Mouse (Mus musculus) heart, embryonic 13.5 days (tissue): ENCODE results near the gene Taf1a. TPM values are rescaled to one million over a fixed set of nuclear protein-coding genes. Genes with fewer than 3 reads are reported as not detected.
"Not testable (repeated sequence)": the region's sequence is repeated elsewhere in the genome, so short reads cannot be mapped to it uniquely, and the experiment has no call there.

Source experiments
- ATAC-seq: fragments of 200-750 bp; cut with Nextera tagmentation; 2 replicates; pipeline ENCODE4 v1.8.0; 2017; ENCODE audit warnings: moderate TSS enrichment; ENCODE audit not compliant: insufficient number of reproducible peaks, low FRiP score, low TSS enrichment; ENCODE audit errors: extremely low read depth
- H3K27ac ChIP-seq: fragments of 300-500 bp; sonication (generic); replicated peaks from 2 replicates; pipeline ENCODE4 v1.5.1; 2015; ENCODE audit warnings: moderate library complexity, mild to moderate bottlenecking, inconsistent platforms
- H3K27me3 ChIP-seq: fragments of 300-500 bp; sonication (generic); replicated peaks from 2 replicates; pipeline ENCODE4 v1.6.1; 2015; ENCODE audit warnings: mild to moderate bottlenecking, inconsistent platforms
- H3K36me3 ChIP-seq: fragments of 300-500 bp; sonication (generic); 2 replicates; pipeline ENCODE4 v1.6.1; 2015; ENCODE audit warnings: mild to moderate bottlenecking, inconsistent platforms
- H3K4me1 ChIP-seq: fragments of 300-500 bp; sonication (generic); 2 replicates; pipeline ENCODE4 v1.6.1; 2015; ENCODE audit warnings: inconsistent platforms
- H3K4me2 ChIP-seq: fragments of 300-500 bp; sonication (generic); 2 replicates; pipeline ENCODE4 v1.6.1; 2015; ENCODE audit warnings: inconsistent platforms, mild to moderate bottlenecking, moderate library complexity
- H3K4me3 ChIP-seq: fragments of 300-500 bp; sonication (generic); 2 replicates; pipeline ENCODE4 v1.5.1; 2015; ENCODE audit warnings: moderate library complexity, mild to moderate bottlenecking, inconsistent platforms
- H3K9ac ChIP-seq: fragments of 300-500 bp; sonication (generic); 2 replicates; pipeline ENCODE4 v1.6.1; 2015; ENCODE audit warnings: inconsistent platforms, mild to moderate bottlenecking, moderate library complexity
- H3K9me3 ChIP-seq: fragments of 300-500 bp; sonication (generic); 2 replicates; pipeline ENCODE4 v1.6.1; 2016; ENCODE audit warnings: inconsistent platforms
- WGBS: fragments of 180-500 bp; shearing (Covaris S2); methylation state at CpG from one replicate; pipeline ENCODE4 v1.1.7; 2015; ENCODE audit warnings: mixed read lengths; 5-methylcytosine and 5-hydroxymethylcytosine counted together
- polyA plus RNA-seq: library from polyadenylated mRNA; unstranded; fragments of >200 nt; fragmentation: Nextera tagmentation; extraction: Ambion mirVana; gene quantifications from 2 replicates; pipeline ENCODE4 v1.2.1, GENCODE M21; 2015

Taf1a gene
- polyA plus RNA-seq, 1 experiment from 2014 or later = 13.8 TPM

DNA sequence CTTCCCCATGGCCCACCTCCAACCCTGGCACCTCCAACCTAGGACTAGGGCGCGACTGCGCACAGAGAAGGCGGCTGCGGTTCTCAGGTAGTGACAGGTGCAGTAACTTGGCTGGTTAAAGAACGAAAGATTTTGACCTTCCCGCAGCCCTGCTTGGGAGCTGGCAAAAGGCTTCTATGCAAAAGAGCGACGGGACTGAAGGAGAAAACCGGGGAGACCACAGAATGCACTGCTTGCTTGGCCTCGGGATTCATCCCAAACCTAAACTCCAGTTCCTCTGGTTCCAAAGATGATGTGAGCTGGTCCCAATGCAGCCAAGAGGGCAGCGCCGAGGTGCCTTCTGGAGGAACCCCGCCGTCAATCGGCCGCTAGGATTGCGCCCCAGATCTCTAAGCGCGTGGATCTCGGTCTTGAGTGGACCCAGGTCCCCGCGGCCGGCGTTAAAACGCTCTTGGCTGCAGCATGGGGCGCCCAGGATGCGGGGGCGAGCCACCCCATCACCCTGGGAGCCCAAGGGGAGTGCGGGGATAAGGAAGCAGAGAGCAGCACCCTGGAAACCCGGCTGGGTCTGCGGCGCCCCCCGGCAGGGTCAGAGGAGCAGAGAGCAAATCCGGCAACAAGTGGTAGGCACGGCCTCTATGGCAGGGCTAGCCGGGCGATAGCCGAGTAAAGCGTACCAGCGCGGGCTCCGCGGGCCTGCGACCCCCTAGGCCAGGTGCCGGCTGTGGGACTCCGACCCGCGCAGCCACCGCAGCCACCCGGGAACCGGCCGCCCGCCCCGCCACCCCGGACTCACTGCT is 20.0 kb upstream of the Taf1a start:
- WGBS = 1% methylated on average over 55 of the region's 56 CpGs
- Histone ChIP-seq H3K4me1 (peaks cover 19% of the 10 kb centered on the region), H3K4me2 (peak overlapping the region; percentile 95), H3K4me3 (peak overlapping the region; percentile 97), H3K36me3 (peaks cover 18% of the 10 kb centered on the region), H3K27me3 (peaks cover 6% of the 10 kb centered on the region), H3K27ac (peak overlapping the region; percentile 67), H3K9me3 (no peaks in the 10 kb centered on the region), H3K9ac (peak overlapping the region; percentile 97)
- no peak; the same call in 1 of the 2 replicates for ATAC-seq

DNA sequence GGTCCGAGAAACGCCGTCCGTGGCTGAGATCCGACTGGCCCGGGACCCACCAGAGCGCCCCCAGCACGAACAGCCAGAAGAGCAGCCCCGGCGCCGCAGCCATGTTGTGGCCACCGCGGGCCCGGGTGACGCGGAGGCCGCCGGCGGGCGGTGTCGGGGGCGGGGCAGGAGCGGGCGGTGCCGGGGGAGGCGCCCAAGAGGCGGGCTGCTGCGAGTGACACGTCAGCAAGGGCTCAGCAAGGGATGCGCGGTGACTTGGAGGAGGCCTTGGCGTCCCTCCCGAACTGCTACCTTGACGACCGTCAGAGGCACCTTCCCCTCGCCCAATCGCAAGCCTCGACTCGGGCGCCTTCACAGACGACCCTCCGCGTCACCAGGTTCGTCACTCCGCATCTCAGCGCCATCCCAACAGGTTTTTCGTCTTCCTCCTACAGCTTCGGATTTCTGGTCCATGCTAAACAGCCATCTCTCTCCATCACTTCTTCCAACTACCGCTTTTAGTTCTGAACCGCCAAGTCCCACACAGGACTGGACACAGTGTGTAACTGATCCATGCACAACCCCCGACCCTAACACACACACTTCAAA is 19.3 kb upstream of the Taf1a start, which contains the start of gene Mia3:
TSS of gene Mia3 (minus strand) at position 127 of the 588 bp plus-strand sequence.
- peak within 1 kb of the TSS; percentile 97 for H3K9ac ChIP-seq
- under 1% methylated on average over 51 of the region's 51 CpGs for WGBS

DNA sequence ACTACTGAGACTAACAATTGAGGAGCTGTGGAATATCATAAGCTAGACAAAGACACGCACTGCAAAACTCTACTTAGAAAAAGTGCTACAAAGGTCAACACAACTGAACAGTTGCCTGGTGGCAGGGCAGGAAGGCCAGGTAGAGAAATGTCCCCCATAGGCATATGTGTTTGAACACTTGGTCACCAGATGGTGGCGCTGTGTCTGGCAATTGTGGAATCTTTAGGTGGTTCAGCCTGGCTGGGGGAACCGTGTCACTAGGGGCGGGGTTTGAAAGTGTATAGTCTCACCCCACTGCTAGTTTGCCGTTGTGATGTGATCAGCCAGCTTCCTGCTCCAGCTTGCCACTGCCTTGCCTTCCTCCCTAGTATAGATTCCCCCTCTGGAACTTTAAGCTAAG is 14.1 kb upstream of the Taf1a start:
- Histone ChIP-seq H3K9me3 (no peaks in the 10 kb centered on the region), H3K4me1 (0 out of 2 replicates have a peak, but pooled peaks cover 4% of the 10 kb centered on the region), H3K27ac (no peak overlapping the region), H3K9ac (no peak overlapping the region), H3K36me3 (no peaks in the 10 kb centered on the region), H3K4me3 (no peak overlapping the region), H3K27me3 (peaks cover 6% of the 10 kb centered on the region), H3K4me2 (no peak overlapping the region)
- WGBS = 67% methylated on average over 5 of the region's 5 CpGs
- no peak for ATAC-seq

More for the DNA sequence above, 19.3 kb upstream of the Taf1a start, which contains the start of gene Mia3:
- H3K4me3 ChIP-seq = peak within 1 kb of the TSS; percentile 97
- H3K9me3 ChIP-seq = no peaks in the 10 kb centered on the region
- peaks cover 19% of the 10 kb centered on the region for H3K4me1 ChIP-seq
- H3K27me3 ChIP-seq = peaks cover 6% of the 10 kb centered on the region
- peak; percentile 98 for ATAC-seq
- H3K27ac ChIP-seq = peak within 1 kb of the TSS; percentile 67
- peak within 1 kb of the TSS; percentile 95 for H3K4me2 ChIP-seq
- peaks cover 11% of the 10 kb centered on the region for H3K36me3 ChIP-seq

DNA sequence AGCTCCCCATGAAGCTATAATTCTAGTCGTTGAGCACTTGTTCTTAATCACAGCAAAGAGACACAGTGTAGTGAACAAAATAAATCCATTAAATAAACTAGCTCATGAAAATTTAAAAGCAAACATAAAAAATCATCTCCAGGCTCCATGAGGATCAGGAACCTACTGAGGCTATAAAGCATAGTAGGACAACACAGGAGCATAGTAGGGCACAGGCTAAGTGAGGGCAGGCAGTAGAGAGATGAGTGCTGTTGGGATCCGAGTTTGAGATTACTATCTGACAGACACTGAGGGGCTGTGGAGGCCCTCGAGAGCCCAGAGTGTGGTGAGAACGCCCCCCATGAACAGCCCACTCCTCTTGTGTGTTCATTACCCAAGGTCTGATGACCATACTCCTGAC is 11.7 kb upstream of the Taf1a start:
- no peak overlapping the region for H3K9ac ChIP-seq
- no peak overlapping the region for H3K4me3 ChIP-seq
- 60% methylated on average over 4 of the region's 4 CpGs for WGBS
- H3K4me2 ChIP-seq = no peak overlapping the region
- H3K9me3 ChIP-seq = no peaks in the 10 kb centered on the region
- H3K36me3 ChIP-seq = no peaks in the 10 kb centered on the region
- H3K4me1 ChIP-seq = no peaks in the 10 kb centered on the region
- H3K27ac ChIP-seq = no peak overlapping the region
- ATAC-seq = no peak
- peaks cover 4% of the 10 kb centered on the region; the same call in 1 of the 2 replicates for H3K27me3 ChIP-seq

DNA sequence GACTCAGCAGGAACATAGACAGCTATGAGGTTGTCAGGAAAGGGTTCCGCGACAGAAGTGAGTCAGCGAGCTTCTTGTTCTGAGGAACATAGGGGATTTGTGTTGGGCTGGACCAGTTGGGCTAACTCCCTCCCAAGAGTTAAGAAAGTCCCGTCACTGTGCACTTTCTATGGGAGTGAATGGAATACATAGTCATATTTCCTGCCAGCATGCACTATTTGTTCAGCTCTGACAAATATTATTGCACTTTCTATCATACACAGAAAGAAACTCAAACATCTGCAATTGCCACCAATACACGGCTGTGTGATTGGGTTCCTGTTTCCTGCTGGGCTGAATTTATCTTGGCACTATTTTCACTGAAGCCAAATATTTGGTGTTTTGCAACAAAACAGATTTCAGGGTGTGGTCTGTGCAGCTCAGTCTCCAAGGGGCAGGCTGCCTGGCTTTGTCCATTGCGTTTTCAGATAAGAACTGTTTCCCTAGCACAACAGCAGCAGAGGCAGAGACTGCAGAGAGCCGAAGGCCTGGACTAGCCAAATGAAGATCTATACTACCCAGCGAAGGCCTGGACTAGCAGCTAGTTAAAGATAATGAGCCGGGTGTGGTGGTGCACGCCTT is 10.3 kb upstream of the Taf1a start:
- Histone ChIP-seq H3K27me3 (peaks cover 11% of the 10 kb centered on the region; the same call in 1 of the 2 replicates), H3K4me2 (no peak overlapping the region), H3K9me3 (no peaks in the 10 kb centered on the region), H3K4me3 (no peak overlapping the region), H3K27ac (peak overlapping the region; percentile 33; the same call in 1 of the 2 replicates), H3K4me1 (no peaks in the 10 kb centered on the region), H3K36me3 (no peaks in the 10 kb centered on the region), H3K9ac (no peak overlapping the region)
- WGBS = 61% methylated on average over 10 of the region's 10 CpGs
- ATAC-seq = no peak

DNA sequence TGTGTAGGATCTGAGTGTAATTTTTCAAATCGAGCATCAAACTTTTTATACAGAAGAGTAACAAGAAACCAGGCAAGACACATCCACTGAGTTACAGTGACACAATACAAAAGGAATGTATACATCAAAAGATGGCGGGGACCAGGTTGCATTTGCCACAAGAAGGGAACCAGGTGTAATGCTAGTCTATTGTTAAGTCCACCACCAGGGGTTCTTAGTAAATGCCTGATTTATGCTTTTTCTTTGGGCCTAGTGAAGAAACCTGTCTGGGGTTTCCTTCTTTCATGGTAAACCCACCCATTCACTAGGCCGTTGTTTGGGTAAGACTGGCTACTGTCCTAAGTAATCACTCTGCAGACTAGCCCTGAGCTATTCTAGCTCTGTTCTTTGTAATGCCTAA is 9.4 kb upstream of the Taf1a start:
- not testable (repeated sequence) for H3K9ac ChIP-seq, H3K4me2 ChIP-seq, H3K4me1 ChIP-seq, H3K9me3 ChIP-seq, H3K4me3 ChIP-seq, H3K36me3 ChIP-seq, ATAC-seq
- WGBS = 81% methylated on average over 3 of the region's 3 CpGs
- peaks cover 15% of the 10 kb centered on the region; the same call in 1 of the 2 replicates for H3K27me3 ChIP-seq
- H3K27ac ChIP-seq = 0 out of 2 replicates have a peak overlapping the region, but pooled peaks have one; percentile 24

DNA sequence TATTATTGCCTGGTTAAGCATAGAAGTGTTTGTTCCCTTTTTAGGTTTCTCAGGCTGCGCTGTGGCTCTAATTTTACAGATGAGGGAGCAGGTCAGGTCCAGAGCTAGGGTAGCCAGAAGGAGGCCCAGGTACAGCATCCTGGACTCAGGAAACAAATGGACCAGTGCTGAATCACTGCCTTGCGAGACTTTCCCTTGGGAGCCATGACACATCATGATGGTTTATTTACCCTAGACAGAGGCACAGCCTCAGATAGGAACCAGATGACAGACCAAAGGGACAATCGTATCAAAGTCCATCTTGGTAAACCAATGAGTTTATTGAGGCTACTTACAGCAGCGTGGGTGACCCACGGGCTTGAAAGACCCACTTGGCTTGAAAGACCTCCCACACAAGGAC is 7.0 kb upstream of the Taf1a start:
- no peak for ATAC-seq
- no peaks in the 10 kb centered on the region for H3K4me1 ChIP-seq
- WGBS = 69% methylated on average over 5 of the region's 5 CpGs

DNA sequence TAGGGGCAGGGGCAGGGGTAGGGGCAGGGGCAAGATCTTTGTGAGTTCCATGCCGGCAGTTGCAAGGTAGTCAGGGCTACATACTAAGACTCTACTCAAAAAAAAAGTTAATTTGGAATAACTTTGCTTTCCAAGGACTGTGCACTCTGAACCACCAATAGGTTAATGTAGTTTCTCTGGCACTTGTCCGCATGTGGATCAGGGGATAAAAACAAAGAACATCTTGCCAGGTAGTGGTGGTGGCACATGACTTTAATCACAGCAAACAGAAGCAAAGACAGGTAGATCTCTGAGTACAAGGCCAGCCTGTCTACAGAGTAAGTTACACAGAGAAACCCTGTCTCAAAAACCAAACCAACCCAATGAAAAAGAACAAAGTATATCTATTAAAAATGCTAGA is 6.2 kb upstream of the Taf1a start:
- WGBS = 69% methylated on average over 2 of the region's 2 CpGs
- Histone ChIP-seq H3K4me3 (no peak overlapping the region), H3K27me3 (peaks cover 36% of the 10 kb centered on the region), H3K9me3 (no peaks in the 10 kb centered on the region), H3K27ac (no peak overlapping the region), H3K4me2 (no peak overlapping the region), H3K36me3 (no peaks in the 10 kb centered on the region), H3K4me1 (no peaks in the 10 kb centered on the region), H3K9ac (no peak overlapping the region)
- no peak for ATAC-seq

More for the DNA sequence above, 7.0 kb upstream of the Taf1a start:
- no peak overlapping the region for H3K4me2 ChIP-seq
- no peaks in the 10 kb centered on the region for H3K36me3 ChIP-seq
- H3K27me3 ChIP-seq = peaks cover 28% of the 10 kb centered on the region
- H3K4me3 ChIP-seq = no peak overlapping the region
- H3K27ac ChIP-seq = no peak overlapping the region
- H3K9me3 ChIP-seq = no peaks in the 10 kb centered on the region
- H3K9ac ChIP-seq = no peak overlapping the region

DNA sequence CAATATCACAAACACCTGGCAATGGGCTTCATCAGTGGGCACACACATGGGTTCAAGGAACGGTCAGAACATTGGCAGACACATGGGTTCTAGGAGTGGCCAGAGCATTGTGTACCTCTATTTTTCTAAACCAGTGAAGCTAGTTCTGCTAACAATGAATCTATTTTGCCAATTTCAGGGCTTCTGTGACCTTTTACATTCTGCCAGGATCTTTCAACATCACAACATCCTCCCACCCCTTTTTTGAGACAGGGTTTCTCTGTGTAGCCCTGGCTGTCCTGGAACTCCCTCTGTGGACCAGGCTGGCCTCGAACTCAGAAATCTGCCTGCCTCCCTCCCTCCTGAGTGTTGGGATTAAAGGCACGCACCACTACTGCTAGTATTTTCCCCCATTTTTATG is 1.4 kb upstream of the Taf1a start:
- WGBS = 88% methylated on average over 3 of the region's 3 CpGs
- Histone ChIP-seq H3K36me3 (peaks cover 19% of the 10 kb centered on the region), H3K27me3 (peaks cover 33% of the 10 kb centered on the region), H3K4me1 (peaks cover 10% of the 10 kb centered on the region)
- not testable (repeated sequence) for ATAC-seq, H3K4me3 ChIP-seq, H3K9ac ChIP-seq, H3K9me3 ChIP-seq, H3K4me2 ChIP-seq, H3K27ac ChIP-seq

DNA sequence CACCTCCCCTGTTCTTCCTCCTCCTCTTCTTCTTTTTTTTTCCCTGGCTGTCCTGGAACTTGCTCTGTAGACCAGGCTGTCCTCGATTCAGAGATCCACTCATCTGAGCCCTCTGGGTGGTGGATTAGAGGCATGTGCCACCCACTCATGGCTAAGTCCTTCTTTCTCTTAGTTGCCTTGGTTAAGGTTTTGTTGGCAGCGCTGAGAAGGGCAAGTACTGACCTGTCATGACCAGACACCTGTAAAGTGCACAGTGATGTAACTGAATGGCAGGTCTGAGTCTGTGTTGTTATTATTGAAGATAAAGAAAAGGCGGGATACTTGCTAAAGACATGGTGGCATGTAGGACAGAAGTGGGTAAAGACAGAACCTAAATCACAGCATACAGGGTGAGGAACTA is 14.6 kb downstream of the Taf1a start:
- no peak for ATAC-seq
- H3K9ac ChIP-seq = no peak overlapping the region
- no peak overlapping the region for H3K4me2 ChIP-seq
- H3K9me3 ChIP-seq = no peaks in the 10 kb centered on the region
- peaks cover 73% of the 10 kb centered on the region for H3K36me3 ChIP-seq
- no peaks in the 10 kb centered on the region for H3K27me3 ChIP-seq
- no peak overlapping the region for H3K27ac ChIP-seq
- 88% methylated on average over 3 of the region's 3 CpGs for WGBS
- no peaks in the 10 kb centered on the region for H3K4me1 ChIP-seq
- no peak overlapping the region for H3K4me3 ChIP-seq

DNA sequence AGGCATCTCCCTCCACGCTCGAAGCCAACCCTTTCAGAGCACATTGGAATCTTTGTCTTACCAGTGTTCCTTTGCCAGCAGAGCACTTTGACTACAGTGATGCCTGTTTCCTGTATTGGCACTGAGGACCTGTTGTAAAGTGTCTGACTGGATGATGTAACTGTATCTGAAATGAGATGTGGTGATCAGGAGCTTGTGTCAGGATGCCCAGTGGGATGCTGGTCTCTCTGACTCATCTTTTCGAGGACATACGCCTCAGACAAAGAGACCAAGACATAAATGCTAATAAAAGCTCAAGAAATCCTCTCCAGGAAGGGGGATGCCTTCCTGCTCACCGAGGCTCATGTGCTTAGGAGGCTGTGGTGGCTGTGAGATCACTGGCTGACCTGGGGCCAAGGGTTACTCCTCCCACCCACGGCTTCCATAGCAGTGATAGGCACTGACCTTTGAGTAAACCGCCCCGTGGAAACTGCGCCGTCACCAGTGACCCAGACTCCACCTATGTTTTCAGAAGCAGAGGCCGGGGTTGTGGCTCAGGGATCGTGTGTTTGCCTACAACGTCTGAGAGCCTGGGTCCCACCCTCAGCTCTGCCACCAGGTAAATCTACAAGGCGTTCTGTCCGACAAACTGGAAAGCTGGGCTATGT is 25.4 kb downstream of the Taf1a start:
- Histone ChIP-seq H3K27ac (no peak overlapping the region), H3K36me3 (peaks cover 32% of the 10 kb centered on the region), H3K4me2 (no peak overlapping the region), H3K4me3 (no peak overlapping the region), H3K4me1 (no peaks in the 10 kb centered on the region), H3K9ac (no peak overlapping the region), H3K27me3 (no peaks in the 10 kb centered on the region), H3K9me3 (peaks cover 8% of the 10 kb centered on the region; the same call in 1 of the 2 replicates)
- WGBS = 83% methylated on average over 15 of the region's 15 CpGs
- ATAC-seq = no peak
